Mouse (Mus musculus) CH12.LX (cell line): ENCODE results near the gene Lrrc4. TPM values are rescaled to one million over a fixed set of nuclear protein-coding genes. Genes with fewer than 3 reads are reported as not detected.

ENCODE experiments used
- DNase-seq: peaks from one replicate; pipeline ENCODE4 v3.0.0-alpha.2; 2013; ENCODE audit errors: extremely low read depth
- H3K27ac ChIP-seq: 2 replicates; pipeline ENCODE4 v1.5.1; 2012; ENCODE audit warnings: low read depth, mild to moderate bottlenecking, control low read depth, moderate library complexity; ENCODE audit not compliant: insufficient read depth
- H3K27me3 ChIP-seq: replicated peaks from 2 replicates; pipeline ENCODE3; 2012; ENCODE audit warnings: inconsistent platforms
- H3K36me3 ChIP-seq, 2 experiments: replicated peaks in 1 of 2; 2 replicates each; pipeline versions ENCODE3 to v1.6.1; 2012; ENCODE audit warnings: inconsistent platforms in 1 of 2, low read length in 1 of 2, mild to moderate bottlenecking in 1 of 2, mixed read lengths in 1 of 2, moderate library complexity in 1 of 2; ENCODE audit not compliant: control insufficient read depth in 1 of 2, insufficient read depth in 1 of 2
- H3K4me1 ChIP-seq, 2 experiments: 2 replicates each; pipeline ENCODE4 v1.6.1; 2012; ENCODE audit warnings: inconsistent platforms in 1 of 2, moderate library complexity in 1 of 2; ENCODE audit not compliant: insufficient read depth in 2 of 2, control insufficient read depth in 1 of 2
- H3K4me2 ChIP-seq: 2 replicates; pipeline ENCODE4 v1.6.1; 2012; ENCODE audit warnings: low read depth, mild to moderate bottlenecking, control low read depth; ENCODE audit not compliant: poor library complexity, insufficient read depth, severe bottlenecking
- H3K4me3 ChIP-seq, 3 experiments: fragments of 150-350 bp in 1 of 3; sonication (generic) in 1 of 3; replicated peaks in 1 of 3; 2 replicates each; pipeline versions ENCODE3 to v1.5.1; 2011 to 2012; ENCODE audit warnings: low read depth in 2 of 3, low read length in 2 of 3, mild to moderate bottlenecking in 2 of 3, moderate library complexity in 2 of 3, control low read depth in 1 of 3, improper control_type of control experiment in 1 of 3, inconsistent platforms in 1 of 3, mixed read lengths in 1 of 3; ENCODE audit not compliant: poor library complexity in 1 of 3
- H3K79me2 ChIP-seq: replicated peaks from 2 replicates; pipeline ENCODE4 v1.6.1; 2012; ENCODE audit warnings: mild to moderate bottlenecking, moderate library complexity; ENCODE audit not compliant: control insufficient read depth, poor library complexity, insufficient read depth, severe bottlenecking; ENCODE audit errors: extremely low read depth
- H3K9ac ChIP-seq: 2 replicates; pipeline ENCODE4 v1.6.1; 2012; ENCODE audit warnings: low read depth, mild to moderate bottlenecking, control low read depth, moderate library complexity; ENCODE audit not compliant: insufficient read depth
- H3K9me3 ChIP-seq: replicated peaks from 2 replicates; pipeline ENCODE3; 2012; ENCODE audit warnings: low read length, inconsistent platforms, mixed read lengths
- BHLHE40 ChIP-seq: IDR thresholded peaks from 2 replicates; pipeline ENCODE4 v1.6.1; 2011; ENCODE audit warnings: mild to moderate bottlenecking, low read depth, low read length, improper control_type of control experiment
- CHD2 ChIP-seq: IDR thresholded peaks from 2 replicates; pipeline ENCODE4 v1.6.1; 2011; ENCODE audit warnings: low read length, improper control_type of control experiment
- E2F4 ChIP-seq: IDR thresholded peaks from 2 replicates; pipeline ENCODE4 v1.6.1; 2011; ENCODE audit warnings: low read depth, low read length, improper control_type of control experiment; ENCODE audit not compliant: insufficient replicate concordance
- ELF1 ChIP-seq: IDR thresholded peaks from 2 replicates; pipeline ENCODE4 v1.6.1; 2014; ENCODE audit warnings: low read depth, mild to moderate bottlenecking, inconsistent platforms, low read length, improper control_type of control experiment
- EP300 ChIP-seq: IDR thresholded peaks from 2 replicates; pipeline ENCODE4 v1.6.1; 2011; ENCODE audit warnings: low read length, improper control_type of control experiment
- ETS1 ChIP-seq: conservative IDR thresholded peaks from 2 replicates; pipeline ENCODE4 v1.6.1; 2012; ENCODE audit warnings: low read depth, mild to moderate bottlenecking, inconsistent platforms, low read length, improper control_type of control experiment, moderate library complexity
- GABPA ChIP-seq: IDR thresholded peaks from 2 replicates; pipeline ENCODE4 v1.6.1; 2012; ENCODE audit warnings: low read depth, low read length, improper control_type of control experiment, inconsistent platforms; ENCODE audit not compliant: insufficient replicate concordance
- HCFC1 ChIP-seq: IDR thresholded peaks from 2 replicates; pipeline ENCODE4 v1.6.1; 2012; ENCODE audit warnings: low read depth, mild to moderate bottlenecking, inconsistent platforms, low read length, improper control_type of control experiment
- IRF4 ChIP-seq: IDR thresholded peaks from 2 replicates; pipeline ENCODE4 v1.6.1; 2014; ENCODE audit warnings: low read depth, mild to moderate bottlenecking, inconsistent platforms, low read length, improper control_type of control experiment
- MAZ ChIP-seq: IDR thresholded peaks from 2 replicates; pipeline ENCODE4 v1.6.1; 2012; ENCODE audit warnings: low read depth, mild to moderate bottlenecking, inconsistent platforms, low read length, improper control_type of control experiment, moderate library complexity
- MXI1 ChIP-seq: IDR thresholded peaks from 2 replicates; pipeline ENCODE4 v1.6.1; 2011; ENCODE audit warnings: mild to moderate bottlenecking, low read depth, low read length, improper control_type of control experiment
- MYC ChIP-seq: IDR thresholded peaks from 2 replicates; pipeline ENCODE4 v1.6.1; 2011; ENCODE audit warnings: low read depth, mild to moderate bottlenecking, improper control_type of control experiment, low read length
- NELFE ChIP-seq: IDR thresholded peaks from 2 replicates; pipeline ENCODE4 v1.6.1; 2011; ENCODE audit warnings: low read depth, low read length, improper control_type of control experiment
- NRF1 ChIP-seq: IDR thresholded peaks from 2 replicates; pipeline ENCODE4 v1.6.1; 2014; ENCODE audit warnings: low read depth, mild to moderate bottlenecking, inconsistent platforms, low read length, improper control_type of control experiment, moderate library complexity
- POLR2AphosphoS2 ChIP-seq: IDR thresholded peaks from 2 replicates; pipeline ENCODE4 v1.6.1; 2011; ENCODE audit warnings: low read depth, low read length, improper control_type of control experiment
- RAD21 ChIP-seq: IDR thresholded peaks from 2 replicates; pipeline ENCODE4 v1.6.1; 2011; ENCODE audit warnings: low read depth, mild to moderate bottlenecking, low read length, improper control_type of control experiment, moderate library complexity
- RCOR1 ChIP-seq: conservative IDR thresholded peaks from 2 replicates; pipeline ENCODE4 v1.6.1; 2012; ENCODE audit warnings: low read depth, mild to moderate bottlenecking, inconsistent platforms, low read length, improper control_type of control experiment
- SIN3A ChIP-seq: IDR thresholded peaks from 2 replicates; pipeline ENCODE4 v1.6.1; 2012; ENCODE audit warnings: low read length, improper control_type of control experiment, inconsistent platforms
- SMC3 ChIP-seq: IDR thresholded peaks from 2 replicates; pipeline ENCODE4 v1.6.1; 2011; ENCODE audit warnings: low read depth, low read length, improper control_type of control experiment
- TCF12 ChIP-seq: IDR thresholded peaks from 2 replicates; pipeline ENCODE4 v1.6.1; 2014; ENCODE audit warnings: low read depth, mild to moderate bottlenecking, inconsistent platforms, low read length, improper control_type of control experiment
- UBTF ChIP-seq: IDR thresholded peaks from 2 replicates; pipeline ENCODE4 v1.6.1; 2012; ENCODE audit warnings: low read depth, mild to moderate bottlenecking, inconsistent platforms, low read length, improper control_type of control experiment, moderate library complexity
- USF1 ChIP-seq: IDR thresholded peaks from 2 replicates; pipeline ENCODE4 v1.6.1; 2014; ENCODE audit warnings: low read depth, mild to moderate bottlenecking, inconsistent platforms, low read length, improper control_type of control experiment
- USF2 ChIP-seq: conservative IDR thresholded peaks from 2 replicates; pipeline ENCODE4 v1.6.1; 2011; ENCODE audit warnings: low read depth, low read length, improper control_type of control experiment
- ZKSCAN1 ChIP-seq: IDR thresholded peaks from 2 replicates; pipeline ENCODE4 v1.6.1; 2012; ENCODE audit warnings: low read depth, inconsistent platforms, low read length, improper control_type of control experiment, borderline replicate concordance
- ZMIZ1 ChIP-seq: IDR thresholded peaks from 2 replicates; pipeline ENCODE4 v1.6.1; 2012; ENCODE audit warnings: low read depth, mild to moderate bottlenecking, inconsistent platforms, low read length, improper control_type of control experiment
- dilution Hi-C: fragments of 300-500 bp; cut with MboI; formaldehyde crosslinking; loops from 2 replicates; pipeline ENCODE4 v1.14.3; 2020; ENCODE audit warnings: low sequenced_read_pairs; ENCODE audit not compliant: extremely low pct_unique_long_range_greater_than_20kb, extremely low pct_ligation_motif_present
- in situ Hi-C: fragments of 300-500 bp; cut with MboI; formaldehyde crosslinking; loops from 3 replicates; pipeline ENCODE4 v1.14.3; 2019; ENCODE audit warnings: low sequenced_read_pairs, low pct_ligation_motif_present, low pct_unique_long_range_greater_than_20kb, mixed read lengths
- polyA plus RNA-seq: library from polyadenylated mRNA; unstranded; fragments of >175 nt; gene quantifications from 2 replicates; pipeline ENCODE4 v1.2.1, GENCODE M21; 2012; ENCODE audit warnings: low read depth; ENCODE audit not compliant: insufficient read length
- total RNA-seq, 2 experiments: library from RNA; depleted of rRNA; stranded (reverse); fragments of 300-350 nt in 1 of 2; fragments of >200 nt in 1 of 2; gene quantifications; 2 replicates each; pipeline ENCODE4 v1.2.3; 2012 to 2014

Lrrc4 gene
- total and polyA plus RNA-seq, 3 experiments = 0.09 to 0.55 TPM; not detected in 1

GRCm38 (mm10) chr6:28720391-28721171 lies 111.0 kb downstream of the Lrrc4 start:
- dilution Hi-C loops = no loop called here
- H3K9ac ChIP-seq = no peak overlapping the region
- in situ Hi-C loops = no loop called here
- no peaks in the 10 kb centered on the region for H3K9me3 ChIP-seq
- no peaks in the 10 kb centered on the region for H3K27me3 ChIP-seq
- no peak overlapping the region for H3K4me3 ChIP-seq
- TF ChIP-seq SMC3 = no peak
- no peak for TF ChIP-seq UBTF
- no peak for TF ChIP-seq MYC
- TF ChIP-seq ELF1 = no peak
- no peak for TF ChIP-seq POLR2AphosphoS2
- TF ChIP-seq ZKSCAN1 = no peak
- TF ChIP-seq E2F4 = no peak
- no peak for TF ChIP-seq USF2
- TF ChIP-seq MXI1 = no peak
- TF ChIP-seq TCF12 = no peak
- TF ChIP-seq GABPA = no peak
- TF ChIP-seq SIN3A = no peak
- no peak for TF ChIP-seq MAZ
- no peak for TF ChIP-seq USF1
- TF ChIP-seq ZMIZ1 = no peak
- no peak for TF ChIP-seq NELFE
- no peak for TF ChIP-seq RAD21
- H3K4me1 ChIP-seq = peaks cover 7 to 57% of the 10 kb centered on the region in 2 experiments
- DNase-seq = no peak
- H3K4me2 ChIP-seq = no peak overlapping the region
- H3K27ac ChIP-seq = no peak overlapping the region
- peaks cover 11 to 61% of the 10 kb centered on the region in 2 experiments for H3K36me3 ChIP-seq
- H3K79me2 ChIP-seq = peaks cover 2% of the 10 kb centered on the region; the same call in 1 of the 2 replicates

GRCm38 (mm10) chr6:28717845-28718237 lies 113.7 kb downstream of the Lrrc4 start:
- dilution Hi-C loops = no loop called here
- Histone ChIP-seq H3K4me3 (no peak overlapping the region), H3K9me3 (no peaks in the 10 kb centered on the region), H3K9ac (no peak overlapping the region), H3K27ac (no peak overlapping the region), H3K4me1 (peaks cover 8 to 71% of the 10 kb centered on the region in 2 experiments), H3K36me3 (peaks cover 7 to 57% of the 10 kb centered on the region in 2 experiments), H3K4me2 (no peak overlapping the region), H3K79me2 (no peaks in the 10 kb centered on the region; the same call in 1 of the 2 replicates), H3K27me3 (no peaks in the 10 kb centered on the region)
- DNase-seq = no peak
- no peak for TF ChIP-seq EP300
- no peak for TF ChIP-seq SMC3
- TF ChIP-seq ZKSCAN1 = no peak
- TF ChIP-seq IRF4 = no peak
- TF ChIP-seq BHLHE40 = no peak
- no peak for TF ChIP-seq RCOR1
- no peak for TF ChIP-seq NELFE
- no peak for TF ChIP-seq USF2
- TF ChIP-seq RAD21 = no peak
- no peak for TF ChIP-seq MAZ
- TF ChIP-seq HCFC1 = no peak
- no peak for TF ChIP-seq MXI1
- TF ChIP-seq ETS1 = no peak
- TF ChIP-seq NRF1 = no peak
- no peak for TF ChIP-seq CHD2
- TF ChIP-seq ELF1 = no peak
- TF ChIP-seq MYC = no peak
- in situ Hi-C loops = no loop called here
